Mouse (Mus musculus): ENCODE results near the gene Bcl7b.

Bcl7b gene

GRCm38 (mm10) chr5:135230186-135230585, 62.1 kb downstream of the Bcl7b start:
- no peak for TF ChIP-seq GATA4 (IDR thresholded peaks at IDR 0.05; ENCODE audit: insufficient replicate concordance, low read length)

Data from liver, adult (tissue).